Mouse (Mus musculus): ENCODE measurements around the gene Card11. TPM values are rescaled to one million over a fixed set of nuclear protein-coding genes. Genes with fewer than 3 reads are reported as not detected.

The Card11 gene
- polyA plus RNA-seq, 1 experiment from 2014 or later = 0.10 TPM

GRCm38 (mm10) chr5:140940923-140941491 is 59.4 kb downstream of the Card11 start:
- Histone ChIP-seq H3K27me3 (replicated peaks) (no peaks in the 10 kb centered on the region), H3K36me3 (no peaks in the 10 kb centered on the region), H3K9ac (no peak overlapping the region), H3K27ac (no peak overlapping the region), H3K4me3 (no peak overlapping the region), H3K4me2 (no peak overlapping the region), H3K9me3 (replicated peaks) (no peaks in the 10 kb centered on the region), H3K4me1 (no peaks in the 10 kb centered on the region)
- WGBS (ENCODE audit: insufficient replicate concordance) = 66% methylated on average over 14 of the region's 14 CpGs
- no peak for ATAC-seq

- no peak overlapping the region for H3K4me2 ChIP-seq
- 55% methylated on average over 5 of the region's 5 CpGs for WGBS (ENCODE audit: insufficient replicate concordance)
- H3K9ac ChIP-seq = no peak overlapping the region
- H3K4me3 ChIP-seq = no peak overlapping the region
- H3K36me3 ChIP-seq = no peaks in the 10 kb centered on the region
- no peaks in the 10 kb centered on the region for H3K27me3 ChIP-seq (replicated peaks)
- H3K27ac ChIP-seq = no peak overlapping the region
- H3K4me1 ChIP-seq = no peaks in the 10 kb centered on the region
- ATAC-seq = no peak
- H3K9me3 ChIP-seq (replicated peaks) = no peaks in the 10 kb centered on the region
Observed at GRCm38 (mm10) chr5:140940257-140940922, 60.0 kb downstream of the Card11 start.

- no peaks in the 10 kb centered on the region for H3K27me3 ChIP-seq (replicated peaks)
- 75% methylated on average over 7 of the region's 7 CpGs for WGBS (ENCODE audit: insufficient replicate concordance)
- no peak overlapping the region for H3K9ac ChIP-seq
- ATAC-seq = no peak
- H3K9me3 ChIP-seq (replicated peaks) = no peaks in the 10 kb centered on the region
- no peak overlapping the region for H3K4me3 ChIP-seq
- no peaks in the 10 kb centered on the region for H3K36me3 ChIP-seq
- no peak overlapping the region for H3K27ac ChIP-seq
- H3K4me2 ChIP-seq = no peak overlapping the region
- no peaks in the 10 kb centered on the region for H3K4me1 ChIP-seq
Observed at GRCm38 (mm10) chr5:140936816-140937215, 63.6 kb downstream of the Card11 start.

- Histone ChIP-seq H3K9ac (no peak overlapping the region), H3K4me3 (no peak overlapping the region), H3K4me1 (no peaks in the 10 kb centered on the region), H3K36me3 (no peaks in the 10 kb centered on the region), H3K4me2 (no peak overlapping the region), H3K27ac (no peak overlapping the region), H3K9me3 (replicated peaks) (no peaks in the 10 kb centered on the region), H3K27me3 (replicated peaks) (no peaks in the 10 kb centered on the region)
- 63% methylated on average over 3 of the region's 3 CpGs for WGBS (ENCODE audit: insufficient replicate concordance)
- no peak for ATAC-seq
Observed at GRCm38 (mm10) chr5:140935848-140936247, 64.5 kb downstream of the Card11 start.

GRCm38 (mm10) chr5:140934639-140935315 is 65.6 kb downstream of the Card11 start:
- Histone ChIP-seq H3K9ac (no peak overlapping the region), H3K27me3 (replicated peaks) (no peaks in the 10 kb centered on the region), H3K4me2 (no peak overlapping the region), H3K9me3 (replicated peaks) (no peaks in the 10 kb centered on the region), H3K27ac (no peak overlapping the region), H3K4me1 (no peaks in the 10 kb centered on the region), H3K36me3 (no peaks in the 10 kb centered on the region), H3K4me3 (no peak overlapping the region)
- no peak for ATAC-seq
- WGBS (ENCODE audit: insufficient replicate concordance) = 62% methylated on average over 9 of the region's 9 CpGs

GRCm38 (mm10) chr5:140931523-140932229 is 68.7 kb downstream of the Card11 start:
- no peaks in the 10 kb centered on the region for H3K36me3 ChIP-seq
- WGBS (ENCODE audit: insufficient replicate concordance) = 57% methylated on average over 5 of the region's 5 CpGs
- H3K27ac ChIP-seq = no peak overlapping the region
- no peaks in the 10 kb centered on the region for H3K27me3 ChIP-seq (replicated peaks)
- H3K4me2 ChIP-seq = no peak overlapping the region
- no peaks in the 10 kb centered on the region for H3K9me3 ChIP-seq (replicated peaks)
- no peak overlapping the region for H3K4me3 ChIP-seq
- no peaks in the 10 kb centered on the region for H3K4me1 ChIP-seq
- H3K9ac ChIP-seq = no peak overlapping the region
- ATAC-seq = no peak

- Histone ChIP-seq H3K9ac (no peak overlapping the region), H3K9me3 (replicated peaks) (peaks cover 8% of the 10 kb centered on the region), H3K36me3 (no peaks in the 10 kb centered on the region), H3K27ac (no peak overlapping the region), H3K4me1 (no peaks in the 10 kb centered on the region), H3K27me3 (replicated peaks) (no peaks in the 10 kb centered on the region), H3K4me3 (no peak overlapping the region), H3K4me2 (no peak overlapping the region)
- 74% methylated on average over 1 of the region's 1 CpGs for WGBS (ENCODE audit: insufficient replicate concordance)
- no peak for ATAC-seq
Observed at GRCm38 (mm10) chr5:140918519-140918918, 81.9 kb downstream of the Card11 start.

- no peaks in the 10 kb centered on the region for H3K4me1 ChIP-seq
- no peaks in the 10 kb centered on the region for H3K36me3 ChIP-seq
- ATAC-seq = no peak
- H3K4me2 ChIP-seq = no peak overlapping the region
- no peak overlapping the region for H3K9ac ChIP-seq
- H3K27ac ChIP-seq = no peak overlapping the region
- H3K4me3 ChIP-seq = no peak overlapping the region
- 94% methylated on average over 1 of the region's 1 CpGs for WGBS (ENCODE audit: insufficient replicate concordance)
- H3K27me3 ChIP-seq (replicated peaks) = no peaks in the 10 kb centered on the region
- peaks cover 8% of the 10 kb centered on the region for H3K9me3 ChIP-seq (replicated peaks)
Observed at GRCm38 (mm10) chr5:140917807-140918206, 82.6 kb downstream of the Card11 start.

- 83% methylated on average over 5 of the region's 5 CpGs for WGBS (ENCODE audit: insufficient replicate concordance)
- Histone ChIP-seq H3K9ac (no peak overlapping the region), H3K36me3 (no peaks in the 10 kb centered on the region), H3K27ac (no peak overlapping the region), H3K27me3 (replicated peaks) (no peaks in the 10 kb centered on the region), H3K4me2 (no peak overlapping the region), H3K4me3 (no peak overlapping the region), H3K9me3 (replicated peaks) (0 out of 2 replicates have a peak, but pooled peaks cover 6% of the 10 kb centered on the region), H3K4me1 (no peaks in the 10 kb centered on the region)
- ATAC-seq = no peak
Observed at GRCm38 (mm10) chr5:140910841-140911240, 89.5 kb downstream of the Card11 start.

GRCm38 (mm10) chr5:140900866-140901265 is 99.5 kb downstream of the Card11 start:
- no peak for ATAC-seq
- H3K4me3 ChIP-seq = no peak overlapping the region
- no peaks in the 10 kb centered on the region for H3K4me1 ChIP-seq
- H3K4me2 ChIP-seq = no peak overlapping the region
- no peaks in the 10 kb centered on the region for H3K36me3 ChIP-seq
- no peaks in the 10 kb centered on the region for H3K9me3 ChIP-seq (replicated peaks)
- H3K27ac ChIP-seq = no peak overlapping the region
- no peaks in the 10 kb centered on the region for H3K27me3 ChIP-seq (replicated peaks)
- 63% methylated on average over 13 of the region's 13 CpGs for WGBS (ENCODE audit: insufficient replicate concordance)
- no peak overlapping the region for H3K9ac ChIP-seq

- H3K9ac ChIP-seq = no peak overlapping the region
- peaks cover 20% of the 10 kb centered on the region for H3K27me3 ChIP-seq (replicated peaks)
- H3K4me1 ChIP-seq = no peaks in the 10 kb centered on the region
- H3K36me3 ChIP-seq = no peaks in the 10 kb centered on the region
- no peaks in the 10 kb centered on the region for H3K9me3 ChIP-seq (replicated peaks)
- 33% methylated on average over 10 of the region's 10 CpGs for WGBS (ENCODE audit: insufficient replicate concordance)
- H3K4me3 ChIP-seq = no peak overlapping the region
- H3K4me2 ChIP-seq = no peak overlapping the region
- no peak overlapping the region for H3K27ac ChIP-seq
- no peak for ATAC-seq
Observed at GRCm38 (mm10) chr5:140891080-140891479, 109.3 kb downstream of the Card11 start.

GRCm38 (mm10) chr5:140890050-140890449 is 110.3 kb downstream of the Card11 start:
- no peak overlapping the region for H3K4me3 ChIP-seq
- H3K4me1 ChIP-seq = no peaks in the 10 kb centered on the region
- ATAC-seq = no peak
- no peaks in the 10 kb centered on the region for H3K9me3 ChIP-seq (replicated peaks)
- H3K36me3 ChIP-seq = no peaks in the 10 kb centered on the region
- H3K4me2 ChIP-seq = no peak overlapping the region
- peaks cover 20% of the 10 kb centered on the region for H3K27me3 ChIP-seq (replicated peaks)
- WGBS (ENCODE audit: insufficient replicate concordance) = 53% methylated on average over 14 of the region's 14 CpGs
- no peak overlapping the region for H3K9ac ChIP-seq
- H3K27ac ChIP-seq = no peak overlapping the region
